Mouse (Mus musculus): ENCODE data around the gene Klhl31. TPM values are rescaled to one million over a fixed set of nuclear protein-coding genes. Genes with fewer than 3 reads are reported as not detected.
A peak's percentile ranks its signal among the peaks of the same experiment; 100 is the strongest.

Gene Klhl31
- total RNA-seq, 2 experiments from 2014 or later: 371 to 383 TPM

GRCm38 (mm10) chr9:77623318-77624050 is 12.8 kb upstream of the Klhl31 start:
- DNase-seq: no peak

DNA sequence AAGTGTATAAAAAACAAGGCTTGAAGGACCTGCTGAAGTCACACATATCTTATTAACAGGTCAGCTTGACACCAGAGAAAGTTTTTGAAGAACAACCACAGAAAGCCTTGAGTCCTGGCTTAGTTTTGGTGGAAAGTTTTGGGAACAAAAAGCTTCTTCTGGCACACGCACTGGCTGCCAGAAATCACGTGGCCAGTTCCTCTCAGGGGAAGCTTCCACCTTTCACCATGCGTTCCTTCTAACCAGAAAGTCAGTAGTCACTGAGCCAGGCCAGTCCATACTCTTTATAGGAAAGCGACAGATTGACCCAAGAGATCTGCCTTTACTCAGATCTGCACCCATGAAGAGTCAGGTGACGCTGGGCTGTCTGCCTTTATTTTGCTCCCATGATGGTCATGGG is 12.1 kb upstream of the Klhl31 start:
- no peak for DNase-seq

- DNase-seq: no peak
Measured at GRCm38 (mm10) chr9:77628676-77629075, 7.6 kb upstream of the Klhl31 start.

- DNase-seq: no peak
Measured at GRCm38 (mm10) chr9:77629708-77630107, 6.6 kb upstream of the Klhl31 start.

DNA sequence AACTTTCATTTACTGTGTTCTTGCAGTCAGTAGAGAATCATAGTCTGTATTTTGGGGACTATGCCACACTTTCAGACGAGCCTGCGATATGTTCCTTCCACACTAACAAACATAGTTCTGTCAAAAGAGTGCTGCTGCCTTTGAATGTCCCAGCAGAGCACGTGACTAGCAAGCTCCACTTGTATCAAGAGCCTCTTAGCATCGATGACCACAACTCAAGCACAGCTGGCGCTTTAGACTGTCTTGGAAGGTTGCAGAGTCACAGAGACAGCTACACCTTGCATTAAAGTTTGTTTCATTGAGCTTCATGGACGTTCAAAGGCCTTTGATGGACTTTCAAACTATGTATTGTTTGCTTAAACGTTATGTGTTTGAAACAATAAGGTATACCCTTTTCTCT is 5.5 kb upstream of the Klhl31 start:
- DNase-seq: no peak

DNA sequence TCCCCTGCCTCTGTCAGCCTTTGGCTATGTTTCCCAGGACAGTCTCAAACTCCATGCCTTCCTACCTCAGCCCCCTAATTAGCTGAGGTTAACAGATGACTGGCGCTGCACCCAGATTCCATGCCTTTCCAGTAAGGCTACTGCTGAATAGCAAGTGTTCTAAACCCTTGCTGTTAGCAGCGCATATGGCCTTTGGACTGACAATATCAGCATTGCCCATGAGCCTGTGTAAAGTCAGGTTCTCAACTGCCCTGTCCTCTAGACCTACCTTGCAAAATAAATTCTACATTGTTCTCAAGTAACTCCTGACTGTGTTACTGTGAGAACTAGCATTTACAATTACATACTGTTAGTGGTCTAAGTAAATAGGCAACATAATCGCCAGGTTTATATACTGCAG is 3.9 kb upstream of the Klhl31 start:
- no peak for DNase-seq

DNA sequence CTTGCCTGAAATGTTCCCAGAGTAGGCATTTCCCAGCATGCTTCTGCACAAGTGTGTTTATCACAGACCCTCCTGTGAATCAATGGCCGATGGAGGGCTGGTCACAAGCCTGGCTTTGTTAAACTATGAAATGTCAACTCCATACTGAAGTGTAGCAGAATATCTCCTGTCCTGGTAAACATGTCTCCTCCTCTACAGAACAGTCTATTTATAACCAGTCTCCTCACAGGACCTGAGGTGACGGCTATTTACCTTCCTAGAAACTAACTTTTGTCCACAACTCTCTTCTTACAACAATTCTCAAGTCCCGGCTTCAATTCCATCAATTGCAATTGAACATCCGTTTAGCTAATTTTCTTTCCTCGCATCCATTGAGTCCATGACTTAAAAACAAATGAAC is 297 bp upstream of the Klhl31 start:
- no peak for DNase-seq

GRCm38 (mm10) chr9:77637357-77637756 is 1.1 kb downstream of the Klhl31 start:
- peak; percentile 49 for DNase-seq

GRCm38 (mm10) chr9:77645176-77645575 is 8.9 kb downstream of the Klhl31 start:
- DNase-seq: no peak

- no peak for DNase-seq
Measured at GRCm38 (mm10) chr9:77651847-77652246, 15.5 kb downstream of the Klhl31 start.

- DNase-seq: no peak
Measured at GRCm38 (mm10) chr9:77653907-77654306, 17.6 kb downstream of the Klhl31 start.

GRCm38 (mm10) chr9:77655181-77655934 is 19.1 kb downstream of the Klhl31 start:
- peak; percentile 32 for DNase-seq

GRCm38 (mm10) chr9:77655935-77656288 is 19.6 kb downstream of the Klhl31 start:
- DNase-seq: peak; percentile 27

- DNase-seq: no peak
Measured at GRCm38 (mm10) chr9:77662917-77663316, 26.6 kb downstream of the Klhl31 start.

GRCm38 (mm10) chr9:77670095-77670494 is 33.8 kb downstream of the Klhl31 start:
- no peak for DNase-seq

- no peak for DNase-seq
Measured at GRCm38 (mm10) chr9:77671004-77671403, 34.7 kb downstream of the Klhl31 start.

GRCm38 (mm10) chr9:77673218-77673617 is 36.9 kb downstream of the Klhl31 start:
- DNase-seq: no peak

DNA sequence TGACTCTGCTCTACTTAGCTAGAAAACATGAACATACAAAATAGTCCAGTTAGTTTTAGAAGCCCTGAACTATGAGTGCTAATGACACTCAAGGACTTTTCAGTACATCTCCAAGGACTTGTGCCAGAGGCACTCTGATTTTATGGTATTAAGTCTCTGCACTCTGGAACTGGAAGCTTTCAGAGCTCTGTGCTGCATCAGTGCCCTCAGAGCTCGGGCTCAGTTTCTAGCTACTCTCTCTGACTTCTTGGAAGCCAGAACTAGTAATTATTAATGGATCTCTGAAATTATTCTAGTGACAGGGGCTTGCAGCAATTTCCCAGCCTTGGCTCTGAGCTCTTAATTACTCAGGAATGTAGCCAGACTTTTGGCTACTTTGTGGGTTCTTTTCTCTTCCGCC is 37.7 kb downstream of the Klhl31 start:
- DNase-seq: no peak

- DNase-seq: no peak
Measured at GRCm38 (mm10) chr9:77684938-77685337, 48.6 kb downstream of the Klhl31 start.

DNA sequence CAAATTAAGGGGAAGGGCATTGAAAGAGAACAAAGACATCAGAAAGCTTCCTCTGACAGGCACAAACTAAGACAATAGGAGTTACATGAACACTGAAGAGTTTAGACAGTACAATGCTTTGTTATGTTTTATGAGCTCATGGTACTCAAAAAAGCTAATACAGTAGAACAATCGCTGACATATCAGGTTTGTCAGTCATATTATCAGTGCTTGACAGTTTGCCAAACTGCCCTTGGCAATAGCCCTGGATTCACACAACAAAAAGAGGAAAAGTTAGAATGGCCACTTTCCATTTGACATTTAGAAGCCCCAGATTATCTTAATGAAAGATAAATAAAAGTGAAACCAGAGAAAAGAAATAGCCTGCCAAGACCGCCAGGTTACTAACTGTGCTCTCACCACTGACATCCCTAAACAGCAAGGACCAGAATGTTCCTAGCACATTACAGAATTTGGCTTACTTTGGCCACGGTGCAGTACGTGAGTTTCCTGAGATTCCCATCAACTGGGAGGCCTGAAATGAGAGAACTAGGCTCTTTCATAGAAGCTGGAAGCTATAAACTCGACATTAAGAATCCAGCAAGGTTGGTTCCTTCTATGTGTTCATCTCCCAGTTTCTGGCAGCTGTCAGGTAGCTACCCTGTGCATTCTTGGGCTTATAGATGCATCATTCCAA is 49.7 kb downstream of the Klhl31 start:
- no peak for DNase-seq

DNA sequence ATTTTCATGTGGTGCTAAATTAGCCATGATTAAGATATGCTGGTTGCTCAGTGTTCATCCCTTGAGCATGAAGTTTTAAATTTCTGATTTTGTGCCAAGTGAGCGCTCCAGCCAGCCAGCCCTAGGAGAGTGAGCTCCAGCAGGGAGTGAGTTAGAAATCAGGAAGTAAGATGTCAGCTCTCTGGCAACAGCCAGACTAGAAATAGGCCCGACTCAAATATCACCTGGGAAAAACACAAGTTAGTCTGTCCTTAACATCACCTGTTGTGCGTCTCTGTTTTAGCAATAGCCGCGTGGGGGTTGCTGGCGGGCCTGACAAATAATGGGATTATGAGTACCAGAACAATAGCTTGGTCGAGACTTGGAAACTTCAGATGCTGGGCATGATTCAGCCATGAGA is 56.4 kb downstream of the Klhl31 start:
- no peak for DNase-seq

DNA sequence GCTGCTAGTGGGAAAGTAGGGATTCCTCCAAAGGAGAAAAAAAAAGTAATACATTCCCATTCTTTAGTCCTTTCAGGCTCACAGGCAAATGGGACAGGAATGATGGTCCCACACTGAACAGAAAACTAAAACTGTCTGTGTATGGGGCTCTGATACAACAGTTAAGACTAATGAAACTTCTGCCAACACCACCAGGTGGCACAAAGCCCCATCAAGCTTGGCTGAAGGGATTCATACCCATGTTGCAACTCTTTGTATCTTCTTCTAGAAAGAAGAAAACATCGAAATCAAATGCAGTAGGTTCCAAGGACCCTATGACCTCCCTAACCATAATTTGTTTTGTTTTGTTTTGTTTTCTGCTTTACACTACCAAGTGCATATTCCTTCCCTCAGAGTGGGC is 57.1 kb downstream of the Klhl31 start:
- DNase-seq: no peak

GRCm38 (mm10) chr9:77695586-77695985 is 59.3 kb downstream of the Klhl31 start:
- DNase-seq: no peak

All from gastrocnemius, postnatal 10 days (tissue).